Mouse (Mus musculus) limb, embryonic 14.5 days (tissue): ENCODE measurements around the gene Chid1. TPM values are rescaled to one million over a fixed set of nuclear protein-coding genes. Genes with fewer than 3 reads are reported as not detected.

Source experiments
- ATAC-seq: fragments of 200-750 bp; cut with Nextera tagmentation; 2 replicates; pipeline ENCODE4 v1.8.0; 2017; ENCODE audit warnings: low read depth, moderate number of reproducible peaks, moderate TSS enrichment; ENCODE audit not compliant: low FRiP score
- DNase-seq: peaks from one replicate; pipeline ENCODE4 v3.0.0-alpha.2; 2015; ENCODE audit warnings: low spot score
- H3K27ac ChIP-seq: fragments of 300-500 bp; sonication (generic); replicated peaks from 2 replicates; pipeline ENCODE4 v1.5.1; 2014; ENCODE audit warnings: low read depth, mild to moderate bottlenecking, low read length, moderate library complexity, mixed read lengths
- H3K27me3 ChIP-seq: fragments of 300-500 bp; sonication (generic); 2 replicates; pipeline ENCODE4 v1.6.1; 2014; ENCODE audit warnings: low read length, mixed read lengths; ENCODE audit not compliant: control insufficient read depth, insufficient read depth
- H3K36me3 ChIP-seq: fragments of 300-500 bp; sonication (generic); 2 replicates; pipeline ENCODE4 v1.6.1; 2014; ENCODE audit warnings: mild to moderate bottlenecking, low read length, moderate library complexity, mixed read lengths; ENCODE audit not compliant: control insufficient read depth, insufficient read depth
- H3K4me1 ChIP-seq: fragments of 300-500 bp; sonication (generic); 2 replicates; pipeline ENCODE4 v1.6.1; 2014; ENCODE audit warnings: antibody characterized with exemption, low read length, mixed read lengths; ENCODE audit not compliant: control insufficient read depth, insufficient read depth
- H3K4me2 ChIP-seq: fragments of 300-500 bp; sonication (generic); replicated peaks from 2 replicates; pipeline ENCODE4 v1.6.1; 2014; ENCODE audit warnings: low read depth, mild to moderate bottlenecking, low read length, moderate library complexity; ENCODE audit not compliant: severe bottlenecking
- H3K4me3 ChIP-seq: fragments of 300-500 bp; sonication (generic); replicated peaks from 2 replicates; pipeline ENCODE4 v1.5.1; 2014; ENCODE audit warnings: low read length
- H3K9ac ChIP-seq: fragments of 300-500 bp; sonication (generic); 2 replicates; pipeline ENCODE4 v1.6.1; 2014; ENCODE audit warnings: mild to moderate bottlenecking, low read depth, low read length, moderate library complexity; ENCODE audit not compliant: severe bottlenecking
- H3K9me3 ChIP-seq: fragments of 300-500 bp; sonication (generic); 2 replicates; pipeline ENCODE4 v1.6.1; 2016; ENCODE audit warnings: low read length; ENCODE audit not compliant: control insufficient read depth
- POLR2A ChIP-seq: fragments of 200-500 bp; IDR thresholded peaks from 2 replicates; pipeline ENCODE4 v1.8.0; 2012; ENCODE audit warnings: inconsistent platforms, mild to moderate bottlenecking, moderate library complexity, borderline replicate concordance; ENCODE audit not compliant: insufficient read depth, insufficient read length; ENCODE audit errors: extremely low read depth
- WGBS: fragments of 180-500 bp; shearing (Covaris S2); extraction: QIAGEN DNeasy Blood & Tissue Kit; methylation state at CpG from one replicate; pipeline ENCODE4 v1.1.7; 2014; 5-methylcytosine and 5-hydroxymethylcytosine counted together
- polyA plus RNA-seq, 2 experiments: library from polyadenylated mRNA; depleted of rRNA in 1 of 2; stranded (reverse) in 1 of 2; unstranded in 1 of 2; fragments of >200 nt; fragmentation: Nextera tagmentation in 1 of 2; extraction: Ambion mirVana in 1 of 2; gene quantifications; 2 replicates each; pipeline versions ENCODE4 v1.2.1 to v1.2.3; 2012 to 2014

The Chid1 gene
- polyA plus RNA-seq, 2 experiments: 41.8 to 43.5 TPM

GRCm38 (mm10) chr7:141525580-141525925, 14.1 kb downstream of the Chid1 start:
- Histone ChIP-seq H3K9me3 (no peaks in the 10 kb centered on the region), H3K4me3 (no peak overlapping the region), H3K27ac (no peak overlapping the region), H3K27me3 (no peaks in the 10 kb centered on the region), H3K36me3 (peaks cover 42% of the 10 kb centered on the region), H3K4me2 (no peak overlapping the region), H3K9ac (no peak overlapping the region), H3K4me1 (no peaks in the 10 kb centered on the region)
- ATAC-seq (no peak; the same call in 1 of the 2 replicates), DNase-seq (no peak)
- 85% methylated on average over 4 of the region's 4 CpGs for WGBS
- TF ChIP-seq POLR2A: no peak

DNA sequence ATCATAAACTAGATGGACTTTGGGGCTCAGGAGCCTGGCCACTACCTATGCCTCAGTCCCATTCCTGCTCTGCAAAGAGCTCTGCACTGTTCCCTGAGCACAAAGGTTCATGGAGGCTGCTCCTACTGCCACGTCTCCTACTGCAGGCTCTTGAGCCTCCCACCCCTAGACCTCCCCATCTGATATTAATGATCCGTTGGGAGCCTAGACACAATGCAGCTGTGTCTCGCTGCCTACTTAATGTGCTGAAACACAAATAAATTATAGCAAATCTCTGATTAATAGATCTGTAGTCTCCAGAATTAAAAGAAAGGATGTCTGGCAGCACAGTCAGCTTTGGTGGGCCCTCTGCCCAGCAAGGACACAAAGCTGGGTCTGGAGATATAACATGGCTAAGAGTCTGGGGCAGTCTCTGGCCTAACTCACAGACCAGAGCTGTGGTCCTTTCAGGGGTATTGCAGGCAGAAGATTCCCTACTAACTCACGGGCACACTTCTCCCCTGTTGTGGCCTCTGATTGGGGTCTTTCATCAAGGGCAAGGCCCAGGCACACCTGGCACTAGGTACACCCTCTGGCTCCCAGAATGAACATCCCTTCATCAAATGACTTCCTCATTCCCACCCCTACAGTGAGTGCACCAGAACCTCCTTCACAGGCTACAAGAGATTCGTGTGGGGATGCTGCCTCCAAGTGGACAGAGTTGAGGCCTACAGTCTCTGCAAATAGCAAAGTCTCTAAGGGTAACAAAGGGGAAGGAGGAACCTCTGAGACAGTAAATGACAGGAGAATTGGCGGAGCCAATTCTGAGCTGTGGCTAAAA, 14.7 kb downstream of the Chid1 start:
- ATAC-seq: peak; percentile 79
- no peak for TF ChIP-seq POLR2A

DNA sequence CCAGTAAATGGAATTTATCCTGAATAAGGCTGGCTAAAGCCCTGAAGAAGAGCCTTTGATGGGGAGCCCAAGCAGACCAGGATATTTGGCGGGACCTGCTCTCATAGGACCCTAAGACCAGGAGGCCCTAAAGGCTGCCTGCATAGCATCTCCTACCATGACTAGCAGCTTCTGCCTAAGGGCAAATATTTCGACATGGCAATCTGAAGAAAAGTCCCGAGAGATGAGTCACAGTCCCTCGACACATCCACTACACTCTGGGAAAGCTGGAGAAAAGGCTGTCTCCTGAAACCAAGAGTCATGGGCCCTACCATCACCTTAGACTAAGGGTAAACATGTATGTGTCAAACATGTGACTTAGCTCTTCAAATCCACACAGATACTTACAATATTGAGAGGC, 15.4 kb downstream of the Chid1 start:
- Histone ChIP-seq H3K4me1 (no peaks in the 10 kb centered on the region), H3K27ac (no peak overlapping the region), H3K9me3 (no peaks in the 10 kb centered on the region), H3K4me2 (no peak overlapping the region), H3K9ac (no peak overlapping the region), H3K27me3 (no peaks in the 10 kb centered on the region), H3K4me3 (no peak overlapping the region), H3K36me3 (peaks cover 39% of the 10 kb centered on the region)
- ATAC-seq: no peak
- DNase-seq: no peak
- WGBS: 81% methylated on average over 4 of the region's 4 CpGs
- TF ChIP-seq POLR2A: no peak

More for the DNA sequence above, 14.7 kb downstream of the Chid1 start:
- Histone ChIP-seq H3K9me3 (no peaks in the 10 kb centered on the region), H3K9ac (no peak overlapping the region), H3K27ac (no peak overlapping the region), H3K4me1 (no peaks in the 10 kb centered on the region), H3K4me3 (no peak overlapping the region), H3K27me3 (no peaks in the 10 kb centered on the region), H3K4me2 (no peak overlapping the region), H3K36me3 (peaks cover 44% of the 10 kb centered on the region)
- peak; percentile 72 for DNase-seq
- 55% methylated on average over 6 of the region's 6 CpGs for WGBS

DNA sequence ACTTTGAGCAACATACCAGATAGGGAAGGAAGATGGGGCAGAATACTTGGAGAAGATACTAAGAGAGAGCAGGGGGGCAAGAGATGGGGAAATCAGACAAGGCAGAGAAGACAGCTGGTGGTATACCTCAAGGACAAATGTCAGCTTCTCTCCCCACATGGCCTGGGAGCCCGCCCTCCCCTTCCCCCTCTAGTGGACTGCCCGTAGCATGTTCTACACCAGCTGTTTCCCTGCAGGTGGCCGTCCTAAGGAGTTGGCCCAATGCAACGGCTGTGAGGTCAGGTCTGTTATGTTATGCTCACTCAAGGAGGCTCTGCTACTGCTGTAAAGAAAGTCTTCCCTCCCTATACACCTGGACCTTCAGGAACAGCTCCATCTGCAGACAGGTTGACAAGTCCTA, 16.6 kb downstream of the Chid1 start:
- H3K27me3 ChIP-seq: no peaks in the 10 kb centered on the region
- WGBS: 30% methylated on average over 4 of the region's 4 CpGs
- peaks cover 31% of the 10 kb centered on the region for H3K36me3 ChIP-seq
- H3K9ac ChIP-seq: no peak overlapping the region
- TF ChIP-seq POLR2A: no peak
- no peak overlapping the region for H3K4me2 ChIP-seq
- ATAC-seq (no peak), DNase-seq (no peak)
- no peak overlapping the region for H3K4me3 ChIP-seq
- no peaks in the 10 kb centered on the region for H3K4me1 ChIP-seq
- H3K27ac ChIP-seq: no peak overlapping the region
- H3K9me3 ChIP-seq: no peaks in the 10 kb centered on the region

- ATAC-seq (no peak), DNase-seq (no peak)
- Histone ChIP-seq H3K4me2 (no peak overlapping the region), H3K4me1 (no peaks in the 10 kb centered on the region), H3K27me3 (no peaks in the 10 kb centered on the region), H3K36me3 (peaks cover 33% of the 10 kb centered on the region), H3K9me3 (no peaks in the 10 kb centered on the region), H3K27ac (no peak overlapping the region), H3K9ac (no peak overlapping the region), H3K4me3 (no peak overlapping the region)
- no peak for TF ChIP-seq POLR2A
- WGBS: 80% methylated on average over 1 of the region's 1 CpGs
Measured at GRCm38 (mm10) chr7:141519795-141520194, 19.9 kb downstream of the Chid1 start.
